Mouse (Mus musculus): Measurements from ENCODE around the gene Pik3c2b. TPM values are rescaled to one million over a fixed set of nuclear protein-coding genes. Genes with fewer than 3 reads are reported as not detected.
"Not testable (repeated sequence)": the region's sequence is repeated elsewhere in the genome, so short reads cannot be mapped to it uniquely, and the experiment has no call there.

Pik3c2b gene
- polyA plus RNA-seq, 1 experiment from 2014 or later: 18.0 TPM

- not testable (repeated sequence) for H3K4me3 ChIP-seq; H3K4me1 ChIP-seq; ATAC-seq (ENCODE audit: low FRiP score, low read depth); H3K4me2 ChIP-seq (replicated peaks); H3K9me3 ChIP-seq; H3K27ac ChIP-seq; H3K27me3 ChIP-seq (replicated peaks); H3K9ac ChIP-seq
- peaks cover 18% of the 10 kb centered on the region for H3K36me3 ChIP-seq
- WGBS: 96% methylated on average over 2 of the region's 2 CpGs
Measured at GRCm38 (mm10) chr1:133021971-133022370, 23.5 kb upstream of the Pik3c2b start.

- not testable (repeated sequence) for H3K9ac ChIP-seq; H3K27me3 ChIP-seq (replicated peaks); H3K36me3 ChIP-seq; ATAC-seq (ENCODE audit: low FRiP score, low read depth); H3K4me3 ChIP-seq; H3K4me1 ChIP-seq; H3K27ac ChIP-seq; H3K9me3 ChIP-seq
- WGBS: 94% methylated on average over 3 of the region's 3 CpGs
- peak overlapping the region; percentile 63 for H3K4me2 ChIP-seq (replicated peaks)
Measured at GRCm38 (mm10) chr1:133023723-133024122, 21.7 kb upstream of the Pik3c2b start.

GRCm38 (mm10) chr1:133024426-133024825, 21.0 kb upstream of the Pik3c2b start:
- Histone ChIP-seq H3K36me3 (no peaks in the 10 kb centered on the region; the same call in 1 of the 2 replicates), H3K9me3 (no peaks in the 10 kb centered on the region), H3K27ac (no peak overlapping the region), H3K4me3 (peak overlapping the region; percentile 88), H3K4me1 (0 out of 2 replicates have a peak, but pooled peaks cover 4% of the 10 kb centered on the region), H3K9ac (peak overlapping the region; percentile 84), H3K27me3 (replicated peaks) (no peaks in the 10 kb centered on the region), H3K4me2 (replicated peaks) (peak overlapping the region; percentile 63)
- 47% methylated on average over 7 of the region's 7 CpGs for WGBS
- ATAC-seq (ENCODE audit: low FRiP score, low read depth): peak; percentile 35; the same call in 1 of the 2 replicates

GRCm38 (mm10) chr1:133025051-133025795, 20.2 kb upstream of the Pik3c2b start:
- Histone ChIP-seq H3K36me3 (no peaks in the 10 kb centered on the region; the same call in 1 of the 2 replicates), H3K9ac (peak overlapping the region; percentile 84), H3K9me3 (no peaks in the 10 kb centered on the region), H3K27me3 (replicated peaks) (no peaks in the 10 kb centered on the region), H3K27ac (peak overlapping the region; percentile 81), H3K4me3 (peak overlapping the region; percentile 88), H3K4me1 (0 out of 2 replicates have a peak, but pooled peaks cover 4% of the 10 kb centered on the region), H3K4me2 (replicated peaks) (peak overlapping the region; percentile 63)
- peak; percentile 94 for ATAC-seq (ENCODE audit: low FRiP score, low read depth)
- under 1% methylated on average over 40 of the region's 40 CpGs for WGBS

GRCm38 (mm10) chr1:133025796-133026190, 19.7 kb upstream of the Pik3c2b start:
- not testable (repeated sequence) for H3K36me3 ChIP-seq; H3K27me3 ChIP-seq (replicated peaks); ATAC-seq (ENCODE audit: low FRiP score, low read depth); H3K9me3 ChIP-seq; H3K27ac ChIP-seq; H3K4me1 ChIP-seq
- peak overlapping the region; percentile 63 for H3K4me2 ChIP-seq (replicated peaks)
- H3K9ac ChIP-seq: 0 out of 2 replicates have a peak overlapping the region, but pooled peaks have one; percentile 50
- peak overlapping the region; percentile 88 for H3K4me3 ChIP-seq
- WGBS: 43% methylated on average over 19 of the region's 23 CpGs

- no peak for ATAC-seq (ENCODE audit: low FRiP score, low read depth)
- no peaks in the 10 kb centered on the region for H3K27me3 ChIP-seq (replicated peaks)
- no peaks in the 10 kb centered on the region for H3K36me3 ChIP-seq
- H3K9ac ChIP-seq: no peak overlapping the region
- 93% methylated on average over 2 of the region's 2 CpGs for WGBS
- no peaks in the 10 kb centered on the region for H3K9me3 ChIP-seq
- no peak overlapping the region for H3K27ac ChIP-seq
- H3K4me3 ChIP-seq: no peak overlapping the region
- no peak overlapping the region for H3K4me2 ChIP-seq (replicated peaks)
- H3K4me1 ChIP-seq: 0 out of 2 replicates have a peak, but pooled peaks cover 4% of the 10 kb centered on the region
Measured at GRCm38 (mm10) chr1:133027126-133027525, 18.3 kb upstream of the Pik3c2b start.

- ATAC-seq (ENCODE audit: low FRiP score, low read depth): no peak
- Histone ChIP-seq H3K27me3 (replicated peaks) (no peaks in the 10 kb centered on the region), H3K9me3 (no peaks in the 10 kb centered on the region), H3K9ac (no peak overlapping the region), H3K4me2 (replicated peaks) (no peak overlapping the region), H3K4me3 (no peak overlapping the region), H3K4me1 (peaks cover 9% of the 10 kb centered on the region), H3K27ac (no peak overlapping the region), H3K36me3 (no peaks in the 10 kb centered on the region)
- 37% methylated on average over 7 of the region's 7 CpGs for WGBS
Measured at GRCm38 (mm10) chr1:133027980-133028379, 17.5 kb upstream of the Pik3c2b start.

- no peak overlapping the region for H3K4me2 ChIP-seq (replicated peaks)
- peaks cover 11% of the 10 kb centered on the region for H3K4me1 ChIP-seq
- no peaks in the 10 kb centered on the region for H3K9me3 ChIP-seq
- no peaks in the 10 kb centered on the region for H3K36me3 ChIP-seq
- no peak overlapping the region for H3K4me3 ChIP-seq
- no peak for ATAC-seq (ENCODE audit: low FRiP score, low read depth)
- WGBS: 84% methylated on average over 3 of the region's 3 CpGs
- H3K27me3 ChIP-seq (replicated peaks): no peaks in the 10 kb centered on the region
- H3K27ac ChIP-seq: no peak overlapping the region
- H3K9ac ChIP-seq: no peak overlapping the region
Measured at GRCm38 (mm10) chr1:133029744-133030143, 15.7 kb upstream of the Pik3c2b start.

GRCm38 (mm10) chr1:133030461-133030860, 15.0 kb upstream of the Pik3c2b start, which contains the start of gene Mdm4:
Mdm4 (minus strand) TSS chr1:133030561.
- H3K27ac ChIP-seq: no peak within 1 kb of the TSS
- no peak for ATAC-seq (ENCODE audit: low FRiP score, low read depth)
- 95% methylated on average over 5 of the region's 5 CpGs for WGBS
- H3K36me3 ChIP-seq: no peaks in the 10 kb centered on the region
- no peaks in the 10 kb centered on the region for H3K9me3 ChIP-seq
- H3K4me1 ChIP-seq: peaks cover 11% of the 10 kb centered on the region
- no peaks in the 10 kb centered on the region for H3K27me3 ChIP-seq (replicated peaks)
- no peak within 1 kb of the TSS for H3K4me2 ChIP-seq (replicated peaks)
- H3K4me3 ChIP-seq: no peak within 1 kb of the TSS
- no peak within 1 kb of the TSS for H3K9ac ChIP-seq

GRCm38 (mm10) chr1:133032981-133033315, 12.5 kb upstream of the Pik3c2b start:
- H3K27ac ChIP-seq: no peak overlapping the region
- H3K9me3 ChIP-seq: no peaks in the 10 kb centered on the region
- no peak for ATAC-seq (ENCODE audit: low FRiP score, low read depth)
- no peaks in the 10 kb centered on the region for H3K36me3 ChIP-seq
- peak overlapping the region; percentile 63 for H3K4me2 ChIP-seq (replicated peaks)
- H3K27me3 ChIP-seq (replicated peaks): no peaks in the 10 kb centered on the region
- peak overlapping the region; percentile 41 for H3K4me3 ChIP-seq
- peak overlapping the region; percentile 36 for H3K9ac ChIP-seq
- WGBS: 9% methylated on average over 5 of the region's 5 CpGs
- H3K4me1 ChIP-seq: peaks cover 11% of the 10 kb centered on the region

- peak; percentile 83 for ATAC-seq (ENCODE audit: low FRiP score, low read depth)
- Histone ChIP-seq H3K27ac (no peak overlapping the region), H3K36me3 (no peaks in the 10 kb centered on the region), H3K4me1 (peaks cover 11% of the 10 kb centered on the region), H3K9ac (peak overlapping the region; percentile 36), H3K4me3 (peak overlapping the region; percentile 41), H3K4me2 (replicated peaks) (peak overlapping the region; percentile 63), H3K9me3 (no peaks in the 10 kb centered on the region), H3K27me3 (replicated peaks) (no peaks in the 10 kb centered on the region)
- WGBS: under 1% methylated on average over 28 of the region's 28 CpGs
Measured at GRCm38 (mm10) chr1:133033316-133034090, 12.0 kb upstream of the Pik3c2b start.

- H3K4me2 ChIP-seq (replicated peaks): peak overlapping the region; percentile 63
- H3K36me3 ChIP-seq: no peaks in the 10 kb centered on the region
- ATAC-seq (ENCODE audit: low FRiP score, low read depth): peak; percentile 58
- H3K4me3 ChIP-seq: peak overlapping the region; percentile 41
- H3K27ac ChIP-seq: no peak overlapping the region
- no peaks in the 10 kb centered on the region for H3K9me3 ChIP-seq
- no peak overlapping the region for H3K9ac ChIP-seq
- peaks cover 11% of the 10 kb centered on the region for H3K4me1 ChIP-seq
- no peaks in the 10 kb centered on the region for H3K27me3 ChIP-seq (replicated peaks)
- 4% methylated on average over 11 of the region's 11 CpGs for WGBS
Measured at GRCm38 (mm10) chr1:133034091-133034460, 11.4 kb upstream of the Pik3c2b start.
